Mouse (Mus musculus) E14TG2a.4 (cell line): ENCODE measurements around the gene Tmem167.

Source experiments
- CTCF ChIP-seq: conservative IDR thresholded peaks from 2 replicates; pipeline ENCODE4 v1.5.1; 2014; ENCODE audit warnings: low read length
- POU5F1 ChIP-seq: IDR thresholded peaks from 2 replicates; pipeline ENCODE4 v1.6.1; 2014; ENCODE audit warnings: low read length, borderline replicate concordance

- TF ChIP-seq CTCF: no peak
- TF ChIP-seq POU5F1: no peak
Measured at GRCm38 (mm10) chr13:90151881-90152280, 63.0 kb downstream of the Tmem167 start.
